Mouse (Mus musculus) kidney, postnatal 36 days (tissue): Measurements from ENCODE around the gene Otud1.
A peak's percentile ranks its signal among the peaks of the same experiment; 100 is the strongest.

Experiments
- DNase-seq, 2 experiments: peaks; one replicate each; pipeline ENCODE4 v3.0.0; 2021 to 2022; ENCODE audit warnings: mixed read lengths in 2 of 2

Otud1 gene

DNA sequence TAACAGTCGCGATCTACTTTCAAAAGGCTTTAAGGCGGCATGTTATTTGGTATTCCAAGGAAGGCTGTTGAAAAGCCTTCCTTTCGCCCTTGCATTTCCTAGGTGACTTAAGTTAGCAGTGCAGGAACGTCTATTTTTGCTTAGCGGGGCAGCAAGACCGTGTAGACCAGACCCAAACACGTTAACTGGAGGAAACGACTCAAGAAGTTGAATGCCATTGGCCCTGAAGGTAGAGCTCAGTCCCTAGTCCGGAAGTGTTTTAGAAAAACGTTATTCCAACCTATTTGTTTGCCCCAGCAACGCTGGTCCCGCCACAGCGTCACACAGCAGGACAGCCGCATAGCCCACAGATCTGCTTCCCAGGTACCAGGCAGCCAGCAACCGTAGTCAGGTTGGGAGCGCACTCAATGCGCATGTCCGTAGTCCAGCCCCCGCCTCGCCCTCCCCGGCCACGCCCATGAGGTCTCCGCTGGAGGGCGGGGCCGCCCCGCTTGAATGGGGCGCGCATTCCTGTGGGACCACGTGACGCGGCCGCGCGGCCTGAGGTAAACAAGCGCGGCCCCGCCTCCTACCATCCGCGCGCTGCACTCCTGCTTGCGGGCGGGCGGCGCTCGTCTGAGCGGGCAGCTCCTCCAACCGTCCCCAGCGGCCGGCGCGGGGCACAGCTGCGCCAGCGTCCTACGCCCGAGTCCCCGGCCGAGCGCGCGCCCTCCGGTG, at the start of gene Otud1:
Gene Otud1, plus strand, starts transcription at position 595 of the 717 bp plus-strand sequence.
- DNase-seq = peak; percentile 98 to 99

DNA sequence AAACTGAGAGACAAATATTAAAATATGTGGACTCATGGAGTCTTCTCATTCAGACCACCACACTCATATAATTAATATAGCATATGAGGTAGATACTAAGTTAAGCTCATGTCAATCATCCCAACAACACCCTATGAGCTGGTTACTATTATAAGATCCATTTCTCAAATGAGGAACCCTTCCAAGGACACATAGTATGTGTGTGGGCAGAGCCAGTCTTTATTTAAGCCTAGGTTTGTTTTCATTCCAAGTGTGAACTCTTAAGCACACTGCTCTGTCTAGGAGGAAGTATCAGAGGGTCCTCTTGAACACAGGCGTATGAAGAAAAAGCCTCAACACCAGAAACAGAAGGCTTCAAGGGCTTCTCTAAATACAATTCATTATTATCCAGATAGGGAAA, 49.7 kb upstream of the Otud1 start:
- no peak for DNase-seq

DNA sequence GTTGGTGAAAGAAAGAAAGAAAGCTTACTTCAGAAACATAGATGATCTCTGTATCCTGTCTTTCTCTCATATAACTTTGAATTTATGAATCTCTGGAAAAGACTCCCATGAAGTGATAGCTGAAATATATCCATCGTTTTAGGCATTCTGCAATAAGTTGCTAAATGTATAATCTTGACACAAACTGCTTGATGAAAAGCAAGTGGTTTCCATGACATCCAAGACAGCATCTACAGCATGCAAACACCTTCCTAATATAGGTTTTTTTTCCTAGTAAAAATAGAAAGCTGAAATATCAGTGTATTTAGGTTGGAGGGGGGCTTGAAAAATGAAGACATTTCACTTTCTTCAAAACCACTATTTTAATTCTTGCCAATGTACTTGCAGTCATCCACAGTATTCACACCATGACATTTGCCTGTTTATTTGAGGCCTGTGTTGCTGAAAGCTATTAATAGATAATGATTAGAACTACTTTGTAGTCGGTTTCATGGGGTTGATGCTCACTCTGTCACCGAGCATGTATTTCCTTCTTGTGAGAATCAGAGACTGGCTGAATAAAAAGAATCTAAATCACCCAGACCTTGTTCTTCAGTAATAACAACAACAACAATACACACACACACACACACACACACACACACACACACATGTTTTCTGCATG, 49.0 kb upstream of the Otud1 start:
- no peak for DNase-seq

DNA sequence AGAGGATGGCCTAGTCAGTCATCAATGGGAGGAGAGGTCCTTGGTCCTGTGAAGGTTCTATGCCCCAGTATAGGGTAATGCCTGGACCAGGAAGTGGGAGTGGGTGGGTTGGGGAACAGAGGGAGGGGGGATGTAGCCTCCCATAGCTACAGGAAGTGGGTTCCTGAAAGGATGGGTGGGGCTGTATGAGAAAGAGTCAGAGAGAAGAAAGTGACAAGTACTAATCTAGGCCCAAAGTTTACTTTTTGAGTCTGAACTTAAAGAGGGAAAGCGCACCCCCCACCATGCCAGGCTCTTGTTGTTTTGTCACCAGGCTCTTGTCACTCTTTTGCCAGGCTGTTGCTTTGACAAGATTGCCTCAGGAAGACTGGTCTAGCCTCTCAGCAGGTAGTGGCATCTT, 35.5 kb upstream of the Otud1 start:
- no peak for DNase-seq

DNA sequence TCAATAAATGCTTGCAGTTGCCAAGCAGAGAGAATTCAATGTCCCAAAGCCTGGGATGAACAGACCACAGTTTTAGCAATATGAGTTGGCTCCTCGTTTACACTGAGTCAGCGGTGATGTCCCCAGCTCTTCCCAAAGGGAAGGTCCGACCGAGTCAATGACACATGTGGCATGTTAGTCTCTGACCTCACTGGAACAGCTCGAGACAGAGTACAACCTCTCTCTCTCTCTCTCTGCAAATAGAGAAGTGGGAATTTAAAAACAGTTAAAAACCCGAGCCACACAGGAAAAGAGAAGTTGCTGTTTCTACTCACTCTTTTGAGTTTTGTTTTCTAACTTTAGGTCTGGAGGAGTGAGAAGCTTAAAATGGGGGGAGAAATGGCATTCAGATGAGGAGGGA, 30.5 kb upstream of the Otud1 start:
- DNase-seq = no peak

DNA sequence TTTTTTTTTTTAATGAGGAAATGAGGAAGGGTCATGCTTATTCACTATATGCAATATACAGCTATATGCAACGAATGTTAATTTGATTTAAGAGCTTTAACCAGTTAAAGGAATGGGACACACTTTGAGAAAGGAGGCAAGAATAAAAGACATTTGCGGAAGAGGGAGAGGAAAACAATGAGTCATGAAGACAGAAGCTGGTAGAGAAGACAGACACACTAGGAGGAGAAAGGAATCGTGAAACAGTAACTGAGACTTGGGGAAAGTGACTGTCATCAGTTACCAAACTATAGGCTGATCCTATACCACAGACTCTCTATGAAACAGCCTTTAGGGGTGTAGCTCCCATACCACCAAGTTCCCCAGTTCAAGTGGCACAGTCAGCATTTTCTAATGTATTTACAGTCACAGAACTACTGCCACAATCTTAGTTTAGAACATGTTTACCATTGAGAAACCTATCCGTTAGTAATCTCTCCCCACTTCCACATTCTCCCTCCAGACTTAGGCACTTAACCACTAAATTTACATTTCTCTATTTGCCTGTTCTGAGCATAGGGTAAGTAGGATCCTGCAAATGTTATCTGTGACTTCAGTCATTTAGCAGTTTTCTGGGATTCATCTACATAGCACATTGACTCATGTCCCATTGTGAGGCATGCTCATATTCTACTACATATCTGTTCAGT, 29.5 kb upstream of the Otud1 start:
- DNase-seq = no peak

DNA sequence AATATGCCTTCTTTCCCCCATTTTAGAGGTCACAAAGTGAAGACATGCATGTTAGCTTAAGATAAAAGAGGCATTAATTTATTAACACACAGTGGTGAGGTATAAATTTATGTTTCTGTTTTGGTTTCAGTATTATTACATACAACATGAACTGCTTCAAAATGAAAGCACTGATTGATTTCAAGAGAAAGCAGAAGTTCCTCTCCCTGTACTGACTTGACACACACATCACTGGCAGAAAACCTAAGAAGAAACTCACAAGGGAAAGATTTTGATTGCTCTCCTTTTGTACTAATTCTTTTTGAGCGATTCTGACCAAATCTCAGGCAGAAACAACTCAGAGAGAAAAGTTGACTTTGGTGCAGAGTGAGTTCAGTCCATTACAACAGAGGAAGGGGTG, 27.0 kb upstream of the Otud1 start:
- no peak for DNase-seq

DNA sequence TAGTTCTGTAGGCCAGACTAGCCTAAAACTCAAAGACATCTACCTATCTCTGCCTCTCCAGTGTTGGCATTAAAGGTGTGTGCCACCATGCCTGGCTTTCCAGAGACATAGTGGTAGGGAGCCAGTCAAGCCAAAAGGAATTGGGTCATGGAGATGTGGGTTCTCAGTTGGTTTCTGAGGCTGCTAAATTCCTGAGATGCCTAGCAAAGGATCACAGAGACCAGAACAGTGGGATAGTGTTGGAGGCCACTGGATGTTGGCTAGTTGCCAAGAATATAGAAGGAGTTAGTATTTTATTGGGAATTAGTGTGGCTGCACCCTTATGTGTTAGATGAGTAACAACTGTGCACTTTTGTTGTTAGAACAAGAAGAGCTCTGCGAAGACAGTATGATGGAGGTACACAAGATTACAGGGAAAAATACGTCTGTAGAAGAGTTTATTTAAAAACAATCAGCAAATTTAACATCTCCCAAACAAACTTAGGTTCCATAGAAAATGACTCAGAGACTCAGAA, 24.1 kb upstream of the Otud1 start:
- DNase-seq = no peak

DNA sequence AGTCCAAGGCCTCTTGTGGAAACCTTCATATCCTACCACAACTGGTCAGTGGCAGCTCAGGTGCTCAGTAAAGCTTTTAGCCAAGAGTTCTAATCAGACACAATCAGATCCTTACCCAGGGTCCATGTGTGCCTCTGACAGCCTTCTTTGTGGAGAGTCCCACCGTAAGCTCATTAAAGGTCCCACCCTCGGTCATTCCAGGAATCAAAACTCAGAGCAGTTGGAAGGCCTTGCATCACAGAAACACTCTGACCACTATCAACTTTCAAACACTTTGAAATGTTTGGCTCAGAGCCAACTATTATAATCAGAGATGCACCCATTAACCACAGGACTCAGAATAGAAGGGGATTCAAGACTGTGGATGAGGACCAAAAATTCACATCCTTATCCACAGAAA, 12.4 kb upstream of the Otud1 start:
- DNase-seq = no peak

DNA sequence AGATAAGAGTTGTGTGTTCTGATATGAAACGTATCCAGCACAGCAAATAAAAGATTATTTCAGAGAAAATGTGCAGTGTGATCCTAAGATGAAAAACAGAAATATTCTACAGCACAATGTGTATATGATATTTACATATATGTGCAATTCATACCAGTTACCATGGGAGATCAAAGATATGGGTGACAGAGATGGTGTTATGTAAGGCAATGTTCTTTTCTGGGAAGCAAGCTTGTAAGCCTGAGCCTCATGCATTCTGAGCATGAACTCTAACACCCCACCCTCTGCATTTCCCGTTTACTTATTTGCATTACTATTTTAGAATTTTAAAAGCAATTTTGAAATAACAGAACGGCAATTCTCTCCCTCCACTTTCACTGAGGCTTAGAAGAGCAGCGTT, 11.4 kb upstream of the Otud1 start:
- no peak for DNase-seq

DNA sequence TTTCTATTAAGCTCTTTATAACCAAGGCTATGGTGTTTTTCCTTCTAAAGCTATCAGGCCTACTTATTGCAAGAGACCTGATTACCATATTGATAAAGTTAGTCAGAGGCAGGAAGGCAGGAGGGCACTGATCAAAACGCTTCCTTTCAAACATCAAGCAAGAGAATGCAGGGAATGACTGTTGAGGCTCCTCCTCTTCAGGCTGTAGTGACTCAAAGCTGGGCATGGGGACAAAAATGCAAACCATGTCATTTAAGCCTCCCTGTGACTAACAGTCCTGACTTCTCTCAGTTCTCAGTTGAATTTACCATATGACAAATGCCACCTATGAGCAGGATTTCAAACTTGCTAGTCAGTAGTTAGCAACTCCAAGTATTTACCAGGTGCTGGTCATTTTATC, 10.6 kb upstream of the Otud1 start:
- DNase-seq = peak in 1 of 2 experiments; percentile 35

DNA sequence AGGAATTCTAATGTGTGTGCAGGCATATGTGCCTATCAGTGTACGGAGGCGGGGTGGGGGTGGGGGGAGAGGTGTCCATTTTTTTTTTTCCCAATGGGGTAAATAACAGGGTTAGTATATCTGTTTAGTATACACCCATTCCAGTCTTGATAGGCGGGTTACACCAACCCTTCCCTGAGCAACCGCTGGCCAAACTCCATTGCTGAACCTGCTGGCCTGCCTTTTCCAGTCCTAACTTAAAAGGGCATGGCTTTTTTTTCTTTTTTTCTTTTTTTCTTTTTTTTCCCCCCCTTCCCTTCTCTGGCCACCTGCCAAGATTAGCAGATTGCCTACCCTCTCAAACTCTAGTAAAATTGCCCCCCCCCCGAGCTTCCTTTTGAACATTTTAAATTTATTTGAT, 1.1 kb upstream of the Otud1 start:
- peak; percentile 11 to 16 for DNase-seq

DNA sequence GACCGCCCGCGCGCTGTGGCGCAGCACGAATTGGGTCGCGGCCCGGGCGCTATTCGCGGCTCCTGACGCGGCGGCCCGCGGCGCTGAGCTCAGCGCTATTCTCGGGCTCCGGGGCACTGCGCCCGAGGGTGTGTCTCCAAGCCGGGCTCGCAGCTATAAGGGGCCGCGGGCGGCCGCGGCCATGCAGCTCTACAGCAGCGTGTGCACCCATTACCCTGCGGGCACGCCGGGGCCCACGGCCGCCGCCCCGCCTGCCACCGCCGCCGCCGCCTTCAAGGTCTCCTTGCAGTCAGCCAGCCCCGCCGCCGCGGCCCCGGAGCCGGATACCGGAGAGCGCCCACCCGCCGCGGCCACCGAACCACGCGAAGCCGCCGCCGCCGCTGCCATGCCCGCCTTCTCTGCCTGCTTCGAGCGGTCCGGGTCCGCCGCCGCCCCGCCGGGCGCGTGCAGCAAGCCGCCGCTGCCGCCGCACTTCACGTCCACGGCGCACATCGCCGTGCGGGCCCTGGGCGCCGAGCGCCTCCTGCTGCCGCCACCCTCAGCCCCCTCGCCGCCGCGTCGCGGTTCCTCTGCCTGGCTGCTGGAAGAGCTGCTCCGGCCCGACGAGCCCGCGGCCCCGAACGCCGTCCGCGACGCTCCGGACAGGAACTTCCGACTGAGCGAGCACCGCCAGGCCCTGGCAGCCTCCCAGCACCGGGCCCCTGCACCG, 483 bp downstream of the Otud1 start:
- peak; percentile 52 to 77 for DNase-seq

DNA sequence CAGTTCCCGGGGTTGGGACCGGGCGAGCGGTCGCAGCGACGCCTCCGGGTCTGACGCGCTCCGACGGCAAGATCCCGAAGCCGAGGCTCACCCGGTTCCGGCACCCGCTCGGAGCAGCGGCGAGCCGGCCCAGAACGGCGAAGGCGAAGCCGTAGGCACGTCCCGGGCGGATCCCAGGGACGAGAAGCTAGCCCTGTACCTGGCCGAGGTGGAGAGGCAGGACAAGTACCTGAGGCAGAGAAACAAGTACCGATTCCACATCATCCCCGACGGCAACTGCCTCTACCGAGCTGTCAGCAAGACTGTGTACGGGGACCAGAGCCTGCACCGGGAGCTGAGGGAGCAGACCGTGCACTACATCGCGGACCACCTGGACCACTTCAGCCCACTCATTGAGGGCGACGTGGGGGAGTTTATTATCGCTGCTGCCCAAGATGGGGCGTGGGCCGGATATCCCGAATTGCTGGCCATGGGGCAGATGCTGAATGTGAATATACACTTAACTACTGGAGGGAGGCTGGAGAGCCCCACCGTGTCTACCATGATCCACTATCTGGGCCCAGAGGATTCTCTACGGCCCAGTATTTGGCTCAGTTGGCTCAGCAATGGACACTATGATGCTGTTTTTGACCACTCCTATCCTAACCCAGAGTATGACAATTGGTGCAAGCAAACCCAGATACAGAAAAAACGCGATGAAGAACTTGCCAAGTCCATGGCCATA, 1.3 kb downstream of the Otud1 start:
- DNase-seq = peak in 1 of 2 experiments; percentile 44

DNA sequence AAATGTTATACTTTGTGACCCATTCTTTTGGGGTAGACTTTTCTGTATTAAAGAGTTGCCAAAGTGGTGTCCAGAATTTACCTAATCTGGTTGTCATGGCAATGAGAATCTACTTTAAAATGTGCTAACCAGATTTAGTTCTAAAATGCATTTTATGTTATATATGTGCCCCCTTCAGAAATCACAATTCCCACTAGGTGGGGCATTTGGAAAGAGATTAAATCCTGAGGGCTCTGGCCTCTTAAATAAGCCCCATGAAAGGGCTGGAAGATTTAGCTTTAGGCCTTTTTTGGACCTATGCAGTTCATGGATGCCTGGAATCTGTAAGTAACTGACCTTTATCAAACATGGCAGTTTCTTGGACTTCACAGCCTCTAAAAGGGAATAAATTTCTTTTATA, 3.3 kb downstream of the Otud1 start:
- no peak for DNase-seq

DNA sequence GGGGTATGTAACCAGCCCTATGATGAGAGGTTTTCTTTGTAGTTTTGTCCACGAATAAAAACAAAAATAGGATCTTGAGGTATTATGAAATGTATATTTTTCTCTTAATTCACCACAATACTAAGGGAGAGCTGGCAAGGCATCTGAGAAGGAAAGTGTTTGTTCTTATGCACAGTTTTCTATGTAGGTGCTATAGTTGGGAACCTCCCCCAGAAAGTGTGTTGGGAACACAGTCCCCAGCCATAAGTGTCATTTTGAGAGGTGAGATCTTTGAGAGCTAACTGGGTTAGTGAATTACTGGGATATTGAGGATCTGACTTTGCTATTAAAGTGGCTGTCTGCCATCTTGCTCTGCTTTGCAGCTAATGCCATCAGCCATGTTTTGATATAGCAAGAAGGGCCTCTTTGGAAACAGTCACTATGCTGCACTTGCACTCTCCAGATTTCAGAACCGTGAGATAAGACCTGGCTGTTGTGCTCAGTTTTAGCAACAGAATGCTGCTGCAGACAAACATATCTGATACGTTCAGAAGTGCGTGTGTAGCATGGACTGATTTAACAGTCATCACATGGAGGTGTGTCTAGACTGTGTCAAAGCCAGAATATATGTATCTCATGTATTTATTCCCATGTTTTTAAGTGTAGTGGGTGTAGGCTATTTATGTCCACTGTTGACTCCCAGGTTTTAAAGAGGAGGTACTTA, 5.7 kb downstream of the Otud1 start:
- DNase-seq = no peak

DNA sequence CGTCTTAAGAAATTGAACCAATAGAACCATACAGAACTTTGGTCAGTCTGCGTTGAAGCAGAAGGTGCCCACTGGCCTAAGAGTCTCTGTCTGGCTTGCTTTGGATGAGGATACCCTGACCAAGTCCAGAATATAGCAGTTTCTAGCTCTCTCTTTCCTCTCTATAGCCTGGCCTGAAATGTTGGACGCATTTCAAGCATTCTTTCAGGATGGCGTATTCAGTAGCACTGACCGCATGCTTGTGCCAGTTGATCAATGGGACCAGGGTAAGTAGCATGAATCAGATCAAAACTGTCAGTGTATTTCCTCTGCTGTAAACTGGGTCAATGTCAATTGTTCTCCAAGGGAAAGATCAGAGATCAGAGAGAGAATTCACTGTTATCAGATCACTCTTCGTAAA, 6.6 kb downstream of the Otud1 start:
- no peak for DNase-seq

DNA sequence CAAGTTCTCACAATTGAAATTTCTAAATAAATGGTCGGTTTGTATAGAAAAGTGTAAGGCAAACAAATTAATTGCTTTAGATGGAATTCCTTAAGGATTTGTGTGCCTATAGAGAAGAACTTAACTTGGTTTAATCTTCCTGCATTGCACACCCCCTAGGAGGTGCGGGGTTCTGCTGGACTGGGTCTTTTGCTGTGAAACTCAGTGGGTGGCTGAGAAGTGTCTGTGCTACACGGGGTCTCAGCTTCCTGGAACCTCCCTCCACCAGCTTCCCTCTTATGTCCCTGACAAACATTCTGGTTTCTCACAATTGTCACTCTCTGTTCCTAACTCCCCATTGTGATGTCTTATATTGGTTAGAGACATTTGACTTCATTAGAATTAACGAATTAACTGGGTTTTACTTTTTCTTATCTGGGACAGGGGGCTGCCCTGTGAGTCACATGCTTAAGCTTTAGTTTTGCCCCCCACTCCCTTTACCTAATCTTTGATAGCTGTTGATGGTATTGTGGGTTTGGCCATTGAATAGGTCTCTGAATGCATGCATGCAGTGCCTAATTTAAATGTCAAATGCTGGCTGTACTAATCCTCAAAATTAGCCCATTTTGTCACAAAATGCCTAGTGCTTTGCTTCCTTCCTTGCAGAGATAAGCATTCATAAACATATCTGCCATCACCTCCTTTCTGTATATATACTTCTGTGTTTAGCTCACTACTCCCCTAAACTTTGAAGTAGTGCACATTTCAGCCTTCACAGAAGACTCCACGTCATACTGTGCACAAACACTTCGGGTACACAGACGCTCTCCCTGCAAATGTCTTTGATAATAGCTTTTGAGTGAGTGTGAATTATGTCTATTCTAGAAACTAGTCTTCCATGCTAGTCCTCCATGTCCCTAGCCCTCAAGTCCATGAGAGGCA, 7.3 kb downstream of the Otud1 start:
- DNase-seq = no peak

DNA sequence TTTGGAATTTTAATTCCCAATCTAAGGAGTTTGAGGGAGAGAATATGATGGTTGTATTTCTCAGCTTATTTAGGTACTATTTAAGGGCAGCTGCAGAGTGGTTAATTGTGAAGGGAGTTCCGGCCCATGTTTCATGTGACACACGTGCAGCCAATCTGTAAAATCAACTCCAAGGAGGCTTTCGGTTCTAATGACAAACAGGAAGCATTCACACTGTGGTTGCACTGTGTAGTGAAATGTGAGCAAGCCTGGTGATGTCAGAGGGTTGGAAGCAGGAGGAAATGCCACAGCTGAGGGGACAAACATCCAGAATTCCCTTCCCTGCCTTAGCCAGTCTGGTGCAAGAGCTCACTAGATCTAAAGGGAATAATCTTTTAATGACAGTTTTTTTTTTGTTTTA, 8.3 kb downstream of the Otud1 start:
- DNase-seq = peak; percentile 41 to 59

DNA sequence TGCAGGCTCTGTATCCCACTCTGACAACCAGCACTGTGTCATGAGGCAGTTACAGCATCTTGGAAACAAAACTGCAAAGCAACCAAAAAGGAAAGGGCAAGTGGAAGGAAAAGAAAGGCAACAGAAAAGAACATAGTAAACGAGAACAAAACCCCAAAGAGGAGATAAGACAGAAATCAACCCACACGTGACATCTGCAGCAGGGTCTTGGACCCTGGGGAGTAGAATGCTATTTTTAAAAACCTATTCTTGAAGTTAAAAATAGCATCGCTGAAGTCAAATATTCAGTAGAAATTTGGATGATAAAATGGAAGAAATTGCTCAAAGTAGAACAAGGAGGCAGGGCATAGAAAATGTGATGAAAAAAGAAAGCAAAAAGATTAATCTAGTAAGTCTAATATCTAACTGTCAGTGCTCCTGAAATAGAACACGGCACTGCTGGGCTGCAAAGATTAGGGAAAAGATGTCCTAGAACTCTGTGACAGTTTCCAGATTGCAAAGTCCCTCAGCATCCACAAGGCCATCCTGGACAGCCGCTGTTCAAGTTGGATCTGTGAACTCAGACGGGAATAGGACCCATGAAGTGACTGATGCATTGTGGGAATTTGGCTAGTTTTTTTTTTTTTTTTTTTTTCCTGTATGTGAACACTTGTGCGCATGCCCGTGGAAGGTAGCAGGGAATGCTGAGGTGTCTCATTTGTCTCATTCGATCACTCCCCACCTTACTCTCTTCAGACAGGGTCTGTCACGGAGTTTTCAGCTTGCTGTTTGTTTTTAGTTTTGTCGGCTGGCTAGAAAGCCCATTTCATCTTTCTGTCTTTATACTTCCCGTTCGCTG, 13.5 kb downstream of the Otud1 start:
- DNase-seq = no peak
